Mouse (Mus musculus) embryonic facial prominence, embryonic 11.5 days (tissue): ENCODE measurements around the gene Dnajc6. TPM values are rescaled to one million over a fixed set of nuclear protein-coding genes. Genes with fewer than 3 reads are reported as not detected.

Experiments used
- ATAC-seq: fragments of 200-750 bp; cut with Nextera tagmentation; replicated peaks from 2 replicates; pipeline ENCODE4 v1.8.0; 2017; ENCODE audit warnings: low read depth; ENCODE audit not compliant: insufficient number of reproducible peaks, low FRiP score, low TSS enrichment
- DNase-seq: peaks from one replicate; pipeline ENCODE4 v3.0.0-alpha.2; 2015; ENCODE audit warnings: low spot score
- H3K27ac ChIP-seq: fragments of 300-500 bp; sonication (generic); replicated peaks from 2 replicates; pipeline ENCODE4 v1.5.1; 2014; ENCODE audit warnings: mild to moderate bottlenecking, low read depth, low read length, control low read depth
- H3K27me3 ChIP-seq: fragments of 300-500 bp; sonication (generic); 2 replicates; pipeline ENCODE4 v1.6.1; 2014; ENCODE audit warnings: mild to moderate bottlenecking, low read length, moderate library complexity, mixed read lengths; ENCODE audit not compliant: control insufficient read depth, insufficient read depth
- H3K36me3 ChIP-seq: fragments of 300-500 bp; sonication (generic); replicated peaks from 2 replicates; pipeline ENCODE4 v1.6.1; 2014; ENCODE audit warnings: low read depth, mild to moderate bottlenecking, low read length, moderate library complexity, mixed read lengths; ENCODE audit not compliant: control insufficient read depth, insufficient read depth
- H3K4me1 ChIP-seq: fragments of 300-500 bp; sonication (generic); 2 replicates; pipeline ENCODE4 v1.6.1; 2014; ENCODE audit warnings: low read length, mixed read lengths; ENCODE audit not compliant: control insufficient read depth, insufficient read depth
- H3K4me2 ChIP-seq: fragments of 300-500 bp; sonication (generic); 2 replicates; pipeline ENCODE4 v1.6.1; 2014; ENCODE audit warnings: low read depth, mild to moderate bottlenecking, control low read depth, low read length, moderate library complexity
- H3K4me3 ChIP-seq: fragments of 300-500 bp; sonication (generic); 2 replicates; pipeline ENCODE4 v1.5.1; 2014; ENCODE audit warnings: low read depth, low read length, control low read depth
- H3K9ac ChIP-seq: fragments of 300-500 bp; sonication (generic); replicated peaks from 2 replicates; pipeline ENCODE4 v1.6.1; 2014; ENCODE audit warnings: mild to moderate bottlenecking, control low read depth, low read length
- H3K9me3 ChIP-seq: fragments of 300-500 bp; sonication (generic); replicated peaks from 2 replicates; pipeline ENCODE4 v1.6.1; 2016; ENCODE audit warnings: mild to moderate bottlenecking, low read length, inconsistent platforms, mixed read lengths; ENCODE audit not compliant: control insufficient read depth
- WGBS: fragments of 180-500 bp; shearing (Covaris S2); extraction: QIAGEN DNeasy Blood & Tissue Kit; methylation state at CpG from one replicate; pipeline ENCODE4 v1.1.7; 2014; 5-methylcytosine and 5-hydroxymethylcytosine counted together
- polyA plus RNA-seq: library from polyadenylated mRNA; unstranded; fragments of >200 nt; fragmentation: Nextera tagmentation; extraction: Ambion mirVana; gene quantifications from 2 replicates; pipeline ENCODE4 v1.2.1, GENCODE M21; 2014

The Dnajc6 gene
- polyA plus RNA-seq, 1 experiment from 2014 or later: 1.9 TPM

GRCm38 (mm10) chr4:101635596-101635995 is 139.1 kb downstream of the Dnajc6 start:
- Histone ChIP-seq H3K4me1 (no peaks in the 10 kb centered on the region), H3K27ac (no peak overlapping the region), H3K27me3 (no peaks in the 10 kb centered on the region), H3K9me3 (no peaks in the 10 kb centered on the region), H3K4me3 (no peak overlapping the region), H3K4me2 (no peak overlapping the region), H3K36me3 (no peaks in the 10 kb centered on the region), H3K9ac (no peak overlapping the region)
- DNase-seq (no peak), ATAC-seq (no peak)
- 75% methylated on average over 2 of the region's 2 CpGs for WGBS

GRCm38 (mm10) chr4:101637472-101637871 is 141.0 kb downstream of the Dnajc6 start:
- DNase-seq (no peak), ATAC-seq (no peak)
- no peaks in the 10 kb centered on the region for H3K9me3 ChIP-seq
- H3K27me3 ChIP-seq: no peaks in the 10 kb centered on the region
- H3K27ac ChIP-seq: no peak overlapping the region
- no peak overlapping the region for H3K9ac ChIP-seq
- H3K4me3 ChIP-seq: no peak overlapping the region
- H3K36me3 ChIP-seq: no peaks in the 10 kb centered on the region
- no peak overlapping the region for H3K4me2 ChIP-seq
- 90% methylated on average over 1 of the region's 1 CpGs for WGBS
- no peaks in the 10 kb centered on the region for H3K4me1 ChIP-seq

- ATAC-seq: no peak
Observed at GRCm38 (mm10) chr4:101640631-101641030, 144.2 kb downstream of the Dnajc6 start.

GRCm38 (mm10) chr4:101642708-101643107 is 146.3 kb downstream of the Dnajc6 start:
- H3K27me3 ChIP-seq: no peaks in the 10 kb centered on the region
- no peak overlapping the region for H3K27ac ChIP-seq
- no peak overlapping the region for H3K4me3 ChIP-seq
- no peaks in the 10 kb centered on the region for H3K9me3 ChIP-seq
- H3K4me2 ChIP-seq: no peak overlapping the region
- DNase-seq: no peak
- H3K9ac ChIP-seq: no peak overlapping the region
- no peaks in the 10 kb centered on the region for H3K36me3 ChIP-seq
- no peaks in the 10 kb centered on the region for H3K4me1 ChIP-seq
- 81% methylated on average over 6 of the region's 6 CpGs for WGBS
- no peak for ATAC-seq

More at GRCm38 (mm10) chr4:101640631-101641030, 144.2 kb downstream of the Dnajc6 start:
- DNase-seq: no peak
- H3K27me3 ChIP-seq: no peaks in the 10 kb centered on the region
- H3K4me1 ChIP-seq: no peaks in the 10 kb centered on the region
- H3K9me3 ChIP-seq: no peaks in the 10 kb centered on the region
- WGBS: 70% methylated on average over 5 of the region's 5 CpGs
- no peak overlapping the region for H3K27ac ChIP-seq
- no peak overlapping the region for H3K4me3 ChIP-seq
- H3K9ac ChIP-seq: no peak overlapping the region
- no peaks in the 10 kb centered on the region for H3K36me3 ChIP-seq
- no peak overlapping the region for H3K4me2 ChIP-seq

GRCm38 (mm10) chr4:101643216-101643615 is 146.8 kb downstream of the Dnajc6 start:
- H3K4me3 ChIP-seq: no peak overlapping the region
- H3K4me1 ChIP-seq: no peaks in the 10 kb centered on the region
- 80% methylated on average over 4 of the region's 4 CpGs for WGBS
- no peaks in the 10 kb centered on the region for H3K9me3 ChIP-seq
- H3K27ac ChIP-seq: no peak overlapping the region
- DNase-seq (no peak), ATAC-seq (no peak)
- no peak overlapping the region for H3K4me2 ChIP-seq
- H3K27me3 ChIP-seq: no peaks in the 10 kb centered on the region
- no peak overlapping the region for H3K9ac ChIP-seq
- no peaks in the 10 kb centered on the region for H3K36me3 ChIP-seq

- Histone ChIP-seq H3K4me2 (peak overlapping the region; percentile 46), H3K4me1 (no peaks in the 10 kb centered on the region), H3K36me3 (no peaks in the 10 kb centered on the region), H3K27me3 (no peaks in the 10 kb centered on the region), H3K9me3 (no peaks in the 10 kb centered on the region), H3K27ac (no peak overlapping the region), H3K9ac (peak overlapping the region; percentile 52), H3K4me3 (peak overlapping the region; percentile 66)
- no peak for ATAC-seq
- DNase-seq: no peak
- 0% methylated on average over 8 of the region's 8 CpGs for WGBS
Observed at GRCm38 (mm10) chr4:101646857-101647195, 150.4 kb downstream of the Dnajc6 start.

- peak within 1 kb of the TSS; percentile 66 for H3K4me3 ChIP-seq
- peak within 1 kb of the TSS; percentile 75 for H3K27ac ChIP-seq
- peak within 1 kb of the TSS; percentile 84 for H3K9ac ChIP-seq
- H3K27me3 ChIP-seq: no peaks in the 10 kb centered on the region
- H3K4me2 ChIP-seq: peak within 1 kb of the TSS; percentile 48
- H3K4me1 ChIP-seq: no peaks in the 10 kb centered on the region
- H3K9me3 ChIP-seq: no peaks in the 10 kb centered on the region
- no peaks in the 10 kb centered on the region for H3K36me3 ChIP-seq
- DNase-seq (peak; percentile 98), ATAC-seq (peak; percentile 99)
- WGBS: under 1% methylated on average over 37 of the region's 39 CpGs
Observed at GRCm38 (mm10) chr4:101647196-101647905, 150.9 kb downstream of the Dnajc6 start, which contains the start of gene Leprot. Gene Leprot (plus strand): TSS chr4:101647718.

- peak overlapping the region; percentile 75 for H3K27ac ChIP-seq
- H3K9me3 ChIP-seq: no peaks in the 10 kb centered on the region
- ATAC-seq (no peak), DNase-seq (peak; percentile 54)
- H3K4me1 ChIP-seq: no peaks in the 10 kb centered on the region; the same call in 1 of the 2 replicates
- H3K36me3 ChIP-seq: no peaks in the 10 kb centered on the region
- H3K4me3 ChIP-seq: peak overlapping the region; percentile 66
- H3K27me3 ChIP-seq: no peaks in the 10 kb centered on the region
- WGBS: 1% methylated on average over 20 of the region's 20 CpGs
- H3K4me2 ChIP-seq: peak overlapping the region; percentile 48
- H3K9ac ChIP-seq: peak overlapping the region; percentile 84
Observed at GRCm38 (mm10) chr4:101647976-101648642, 151.7 kb downstream of the Dnajc6 start.
